Mouse (Mus musculus) pancreas, adult 10 weeks (tissue): Measurements from ENCODE around the gene Smpdl3b. TPM values are rescaled to one million over a fixed set of nuclear protein-coding genes. Genes with fewer than 3 reads are reported as not detected.

ENCODE experiments used
- polyA plus RNA-seq: library from polyadenylated mRNA; stranded (reverse); fragments of 350-450 nt; fragmentation: Illumina TruSeq; extraction: RNeasy Lipid Tissue Mini Kit (QIAGEN cat#74804); gene quantifications from one replicate; pipeline ENCODE4 v1.2.3, GENCODE M21; 2015; ENCODE audit warnings: low read depth, low replicate concordance; ENCODE audit not compliant: insufficient read depth

Smpdl3b gene
- 1.2 TPM for polyA plus RNA-seq

DNA sequence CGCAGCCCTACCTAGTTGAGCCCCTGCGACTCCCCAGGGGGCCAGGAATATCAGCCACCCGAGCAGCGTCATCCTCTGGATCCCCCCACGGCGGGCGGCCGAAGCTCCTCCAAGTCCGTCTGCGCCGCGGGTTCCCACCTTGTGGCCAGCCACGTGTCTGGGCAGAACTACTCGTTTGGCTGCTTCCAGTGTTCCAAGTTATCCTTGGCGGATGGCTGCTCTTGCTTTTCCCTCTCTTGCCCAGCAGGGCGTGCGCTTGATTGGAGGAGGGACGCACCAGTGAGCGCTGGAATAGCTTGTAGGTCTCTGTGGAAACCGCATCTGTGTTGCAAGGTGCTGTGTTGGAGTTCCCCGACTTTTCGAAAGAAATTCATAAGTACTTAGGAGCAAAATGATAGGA lies at the start of gene Smpdl3b:
TSS of gene Smpdl3b (minus strand) at position 279 of the 400 bp plus-strand sequence.

DNA sequence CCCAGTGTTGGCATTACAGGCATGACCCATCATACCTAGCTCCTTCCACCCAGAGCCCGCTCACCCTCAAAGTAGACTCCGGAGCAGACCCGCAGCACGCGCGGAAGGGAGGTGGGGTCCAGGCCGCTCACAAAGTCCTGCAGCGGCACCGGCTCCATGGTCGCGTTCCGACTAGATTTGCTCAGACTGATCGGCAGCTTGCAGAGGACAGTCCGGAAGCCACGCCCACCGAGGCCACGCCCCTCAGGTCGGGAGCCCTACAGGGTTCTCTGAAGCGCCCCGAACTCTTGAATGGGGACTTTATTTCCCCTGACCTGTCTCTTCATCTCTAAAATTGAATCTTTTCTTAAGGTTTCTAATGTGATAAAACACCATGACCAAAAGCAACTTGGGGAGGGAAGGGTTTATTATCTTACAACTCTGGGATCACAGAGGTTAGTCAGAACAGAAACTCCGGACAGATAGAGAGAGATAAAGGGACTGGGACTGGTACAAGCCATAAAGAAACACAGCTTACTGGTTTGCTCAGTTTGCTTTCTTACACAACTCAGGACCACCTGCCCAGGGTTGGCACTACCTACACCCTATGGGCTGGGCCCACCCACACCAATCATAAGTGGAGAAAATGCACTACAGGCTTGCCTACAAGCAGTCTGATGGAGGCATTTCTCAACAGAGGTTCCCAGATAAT lies 39.3 kb upstream of the Smpdl3b start, which contains the start of gene Themis2:
TSS of gene Themis2 (minus strand) at position 192 of the 691 bp plus-strand sequence.

DNA sequence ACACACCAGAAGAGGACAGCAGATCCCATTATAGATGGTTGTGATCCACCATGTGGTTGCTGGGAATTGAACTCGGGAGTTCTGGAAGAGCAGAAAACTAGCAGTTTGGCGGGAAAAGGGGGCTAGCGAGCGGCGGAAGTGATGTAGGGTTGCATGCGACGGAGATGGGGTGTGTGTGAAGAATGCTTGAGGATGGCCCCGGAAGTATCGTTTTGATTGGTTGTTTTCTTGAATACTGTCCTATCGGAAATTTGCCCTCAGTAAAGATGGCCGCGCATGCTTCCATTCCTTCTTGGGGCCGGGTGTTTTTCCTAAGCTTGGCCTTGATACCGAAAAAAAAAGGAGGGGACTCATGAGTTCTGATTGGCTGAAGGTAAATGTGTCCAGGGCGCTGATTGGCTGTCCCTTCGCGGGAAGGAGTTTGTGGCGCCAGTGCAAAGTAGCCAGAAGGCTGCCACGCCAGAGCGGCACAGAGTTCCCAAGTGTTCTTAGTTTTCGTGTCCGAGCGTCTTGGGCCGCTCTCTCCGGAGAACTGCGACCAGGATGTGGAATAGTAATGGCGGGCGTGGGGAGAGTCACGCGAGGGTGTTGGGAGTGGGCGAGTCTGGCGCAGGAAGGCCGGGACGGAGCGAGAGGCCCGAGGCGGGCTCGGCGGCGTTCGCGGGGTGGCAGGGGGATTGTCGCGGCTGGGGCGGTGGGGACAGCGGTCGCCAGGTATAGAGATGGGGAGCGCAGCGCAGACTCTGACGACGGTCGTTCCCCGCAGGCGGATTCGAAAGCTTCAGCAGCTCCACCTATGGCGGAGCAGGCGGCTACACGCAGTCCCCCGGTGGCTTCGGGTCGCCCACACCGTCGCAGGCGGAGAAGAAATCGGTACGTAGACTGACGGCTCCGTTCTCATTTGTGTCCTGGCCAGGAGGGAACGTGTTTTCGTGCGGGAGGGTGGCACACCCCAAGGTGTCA lies 11.1 kb upstream of the Smpdl3b start, which contains the start of gene Rpa2:
TSS of gene Rpa2 (plus strand) at position 419 of the 963 bp plus-strand sequence.

DNA sequence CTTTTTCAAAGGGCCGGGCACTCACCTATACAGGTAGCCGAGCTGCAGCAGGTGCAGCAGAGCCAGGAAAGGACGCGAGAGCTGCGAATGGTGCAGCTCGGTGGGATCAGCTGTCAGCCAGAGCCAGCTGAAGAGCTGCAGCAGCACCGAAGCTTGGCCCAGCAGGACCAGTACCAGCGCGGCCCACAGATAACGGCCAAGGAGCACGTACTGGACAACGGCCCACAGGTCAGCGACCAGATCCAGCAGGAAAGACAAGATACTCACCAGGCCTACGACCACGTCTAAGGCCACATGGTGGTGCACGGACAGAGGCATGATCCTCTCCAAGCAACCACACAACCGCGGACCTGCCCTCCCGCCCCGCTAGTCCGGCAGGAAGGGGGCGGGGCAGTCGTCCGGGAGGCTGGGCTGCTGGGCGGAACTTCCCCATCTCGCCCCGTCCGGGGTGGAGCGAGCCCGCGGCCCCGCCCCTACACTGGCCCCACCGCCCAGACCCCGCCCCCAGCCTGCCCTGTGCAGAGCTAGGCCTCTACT lies 24.8 kb downstream of the Smpdl3b start, which contains the start of gene Xkr8:
TSS of gene Xkr8 (minus strand) at position 399 of the 537 bp plus-strand sequence.

Other genes starting within 250 kb of the Smpdl3b start
- gene Sesn2, start 246.8 kb downstream of the Smpdl3b start, polyA plus RNA-seq = 2.7 TPM
- 63.2 TPM for gene Atpif1, start 223.6 kb downstream of the Smpdl3b start, polyA plus RNA-seq
- gene Dnajc8, start 221.7 kb downstream of the Smpdl3b start, polyA plus RNA-seq = 25.6 TPM
- 1.2 TPM for gene Ptafr, start 193.2 kb downstream of the Smpdl3b start, polyA plus RNA-seq
- 5.5 TPM for gene Eya3, start 118.3 kb downstream of the Smpdl3b start, polyA plus RNA-seq
- gene Xkr8, start 24.7 kb downstream of the Smpdl3b start, polyA plus RNA-seq = 0.42 TPM
- 2.0 TPM for gene Rpa2, start 11.1 kb upstream of the Smpdl3b start, polyA plus RNA-seq
- gene Themis2, start 39.1 kb upstream of the Smpdl3b start, polyA plus RNA-seq = 1.3 TPM
- 4.2 TPM for gene Ppp1r8, start 85.9 kb upstream of the Smpdl3b start, polyA plus RNA-seq
- gene Stx12, start 127.3 kb upstream of the Smpdl3b start, polyA plus RNA-seq = 9.8 TPM
- 5.7 TPM for gene Fam76a, start 165.3 kb upstream of the Smpdl3b start, polyA plus RNA-seq
- gene Fgr, start 216.8 kb upstream of the Smpdl3b start, polyA plus RNA-seq = 0.46 TPM